In the genomic region with DNA sequence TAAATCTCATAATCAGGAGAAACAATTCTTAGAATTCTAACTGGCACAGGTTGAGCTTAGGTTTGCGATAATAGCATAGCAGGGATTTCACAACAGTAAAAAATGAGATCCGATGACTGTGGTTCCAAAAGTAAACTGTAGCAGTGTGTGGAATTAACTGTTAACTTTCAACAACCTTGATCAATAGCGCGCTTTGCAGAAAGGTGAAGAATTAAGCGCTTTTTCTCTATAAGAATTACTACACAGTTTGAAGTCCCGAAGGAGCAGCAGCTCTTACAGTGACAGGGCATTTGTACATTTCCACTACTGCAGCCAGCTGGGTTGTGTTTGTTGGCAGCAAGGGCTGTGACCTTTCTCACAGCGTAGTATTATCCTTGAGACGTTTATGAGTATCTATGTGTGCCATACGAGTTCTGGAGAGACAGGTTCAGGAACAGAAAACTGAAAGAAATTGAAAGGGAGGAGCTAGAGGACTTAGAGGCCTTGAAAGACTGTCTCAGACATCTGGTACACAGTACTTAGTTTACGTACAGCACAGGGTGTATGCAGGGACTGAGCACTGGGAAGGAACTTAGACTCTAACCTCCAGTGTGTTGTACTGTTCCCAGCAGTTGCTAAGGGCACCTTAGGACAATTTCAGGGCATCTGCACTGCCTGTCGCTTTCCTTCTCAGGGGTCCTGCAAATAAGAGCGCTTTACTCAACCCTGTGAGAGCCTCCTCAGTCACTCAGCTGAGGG, we compare ENCODE assay signal across 11 mouse cellular contexts.
A peak's percentile ranks its signal among the peaks of the same experiment; 100 is the strongest.
DNase-seq lines count a peak whose midpoint lies in the region; ATAC-seq and TF ChIP-seq lines count a peak whose summit lies in the region.
"Had no signal": no experiment of that assay in that cellular context is flagged by ENCODE, and none has a peak within 500 bp of the region (broad histone marks: within the 10 kb centered on the region; RNA-seq: fewer than 3 reads in every experiment).

No protein-coding gene starts in this region.

- 60% methylated on average over 12 of the region's 12 CpGs for WGBS in liver, embryonic 16.5 days (ENCODE audit: insufficient replicate concordance)
- 62% methylated on average over 12 of the region's 12 CpGs for WGBS in hindbrain, embryonic 14.5 days
- WGBS in kidney, adult 2 months: 56% methylated on average over 12 of the region's 12 CpGs

- H3K4me2 ChIP-seq in liver, embryonic 16.5 days (ENCODE audit: low read depth, low read length): no peak overlapping the region
- no peak overlapping the region for H3K4me2 ChIP-seq in hindbrain, embryonic 14.5 days (replicated peaks)

- TF ChIP-seq CTCF in kidney, adult 2 months (conservative IDR thresholded peaks at IDR 0.05; ENCODE audit: insufficient read depth, insufficient read length, low read depth, low read length): no peak

- no peak overlapping the region for H3K4me3 ChIP-seq in liver, embryonic 16.5 days (ENCODE audit: low read depth, low read length)
- H3K4me3 ChIP-seq in hindbrain, embryonic 14.5 days (replicated peaks; ENCODE audit: low read length): no peak overlapping the region
- no peak overlapping the region for H3K4me3 ChIP-seq in kidney, adult 2 months (ENCODE audit: insufficient read depth, low read depth, low read length)

- DNase-seq in adrenal gland, adult (ENCODE audit: inconsistent age in 2 of 2, low spot score in 1 of 2): peak; percentile 22 to 81
- no peak for DNase-seq in adrenal gland, postnatal 4 days (ENCODE audit: low spot score in 2 of 2)
- no peak for DNase-seq in liver
- DNase-seq in hindbrain, embryonic 14.5 days (ENCODE audit: low spot score): no peak
- DNase-seq in retina, postnatal 1 day: peak; percentile 11
- DNase-seq in urinary bladder, postnatal 25 days (ENCODE audit: low spot score): no peak
- DNase-seq in kidney, adult 2 months: no peak
- DNase-seq: cerebellum, adult 9-11 months; layer of hippocampus, postnatal 36 days had no signal

- TF ChIP-seq POLR2A in kidney, adult 2 months (IDR thresholded peaks at IDR 0.05; ENCODE audit: low read depth, low read length): no peak

- no peaks in the 10 kb centered on the region for H3K9me3 ChIP-seq in liver, embryonic 16.5 days (replicated peaks; ENCODE audit: control insufficient read depth, low read length)
- H3K9me3 ChIP-seq in hindbrain, embryonic 14.5 days (ENCODE audit: control insufficient read depth, low read length): no peaks in the 10 kb centered on the region

- H3K36me3 ChIP-seq in liver, embryonic 16.5 days (ENCODE audit: control insufficient read depth, insufficient read depth): no peaks in the 10 kb centered on the region
- H3K36me3 ChIP-seq in hindbrain, embryonic 14.5 days (replicated peaks; ENCODE audit: control insufficient read depth, insufficient read depth): no peaks in the 10 kb centered on the region
- H3K36me3 ChIP-seq in kidney, adult 2 months (ENCODE audit: control insufficient read depth, insufficient read depth, low read length): no peaks in the 10 kb centered on the region

- no peaks in the 10 kb centered on the region for H3K4me1 ChIP-seq in liver, embryonic 16.5 days (ENCODE audit: control insufficient read depth, low read depth, low read length)
- H3K4me1 ChIP-seq in hindbrain, embryonic 14.5 days (replicated peaks; ENCODE audit: control insufficient read depth, insufficient read depth, low read length): peaks cover 6% of the 10 kb centered on the region; the same call in 1 of the 2 replicates
- H3K4me1 ChIP-seq in kidney, adult 2 months (ENCODE audit: control insufficient read depth, insufficient read depth, low read length): no peaks in the 10 kb centered on the region

- H3K27ac ChIP-seq in liver, embryonic 16.5 days (ENCODE audit: low read length): no peak overlapping the region
- 0 out of 2 replicates have a peak overlapping the region, but pooled peaks have one; percentile 17 for H3K27ac ChIP-seq in hindbrain, embryonic 14.5 days
- H3K27ac ChIP-seq in kidney, adult 2 months (ENCODE audit: insufficient read depth, low read depth, low read length): no peak overlapping the region

- no peak overlapping the region for H3K9ac ChIP-seq in liver, embryonic 16.5 days (ENCODE audit: low read depth, low read length)
- no peak overlapping the region for H3K9ac ChIP-seq in hindbrain, embryonic 14.5 days

- no peaks in the 10 kb centered on the region for H3K27me3 ChIP-seq in liver, embryonic 16.5 days (ENCODE audit: control insufficient read depth, insufficient read depth, low read depth, low read length)
- H3K27me3 ChIP-seq in hindbrain, embryonic 14.5 days (ENCODE audit: control insufficient read depth, insufficient read depth, low read length): no peaks in the 10 kb centered on the region
- no peaks in the 10 kb centered on the region for H3K27me3 ChIP-seq in kidney, adult 2 months (replicated peaks; ENCODE audit: control insufficient read depth, insufficient read depth, low read length)

- peak; percentile 66 for ATAC-seq in liver, embryonic 16.5 days (ENCODE audit: low read depth)
- ATAC-seq in hindbrain, embryonic 14.5 days (ENCODE audit: low FRiP score): peak; percentile 38; the same call in 1 of the 2 replicates
- ATAC-seq: Patski had no signal

Comparison
In these comparisons a context has a peak if more than half of its experiments do, and no peak if none do; other contexts are left out.
1. DNase-seq: peak in adrenal gland, adult (2 of 2) and retina, postnatal 1 day (single experiment); none in adrenal gland, postnatal 4 days (0 of 2), liver (single experiment), hindbrain, embryonic 14.5 days (single experiment), urinary bladder, postnatal 25 days (single experiment) and kidney, adult 2 months (single experiment).